Mouse (Mus musculus): ENCODE results near the gene Anp32e. TPM values are rescaled to one million over a fixed set of nuclear protein-coding genes. Genes with fewer than 3 reads are reported as not detected.
"Not testable (repeated sequence)": the region's sequence is repeated elsewhere in the genome, so short reads cannot be mapped to it uniquely, and the experiment has no call there.

Anp32e gene
- polyA plus RNA-seq, 1 experiment from 2014 or later, result 67.2 TPM

DNA sequence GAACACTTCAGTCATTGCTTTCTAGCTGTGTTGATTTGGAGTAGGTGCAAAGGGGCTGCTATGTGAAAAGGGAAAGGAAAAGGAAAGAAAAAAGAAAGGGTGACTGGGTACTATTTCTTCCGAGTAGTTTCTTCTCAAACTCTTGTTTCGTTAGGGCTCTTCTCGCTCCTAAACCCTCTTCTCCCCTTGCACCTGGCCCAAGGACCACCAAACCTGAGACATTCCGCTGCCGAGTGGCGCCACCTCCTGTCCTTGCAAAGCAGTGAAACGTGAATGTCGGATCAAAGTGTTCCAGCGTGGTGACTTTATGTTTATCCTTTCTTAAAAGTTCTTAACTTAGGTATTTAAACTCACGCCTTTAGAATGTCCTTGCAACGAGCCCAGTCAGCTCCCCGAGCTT, 22.2 kb upstream of the Anp32e start:
- ATAC-seq (ENCODE audit: low FRiP score, low TSS enrichment), result no peak
- Histone ChIP-seq H3K4me3 (ENCODE audit: low read depth, low read length) (peak overlapping the region; percentile 36), H3K27me3 (ENCODE audit: control insufficient read depth, insufficient read depth, low read length) (no peaks in the 10 kb centered on the region), H3K4me1 (replicated peaks; ENCODE audit: control insufficient read depth, insufficient read depth) (peaks cover 5% of the 10 kb centered on the region; the same call in 1 of the 2 replicates), H3K9me3 (ENCODE audit: control insufficient read depth, low read length) (no peaks in the 10 kb centered on the region), H3K4me2 (replicated peaks; ENCODE audit: low read depth) (peak overlapping the region; percentile 58), H3K9ac (ENCODE audit: low read length) (no peak overlapping the region), H3K27ac (replicated peaks) (no peak overlapping the region), H3K36me3 (ENCODE audit: control insufficient read depth, insufficient read depth, low read length) (no peaks in the 10 kb centered on the region)
- no peak for TF ChIP-seq EP300 (optimal IDR thresholded peaks at IDR 0.05)
- TF ChIP-seq CTCF (IDR thresholded peaks at IDR 0.05; ENCODE audit: low read depth), result peak; percentile 90
- WGBS, result under 1% methylated on average over 12 of the region's 12 CpGs
- DNase-seq (ENCODE audit: low spot score), result peak; percentile 56

GRCm38 (mm10) chr3:95907613-95908012, 21.4 kb upstream of the Anp32e start:
- no peak for DNase-seq (ENCODE audit: low spot score)
- no peak for ATAC-seq (ENCODE audit: low FRiP score, low TSS enrichment)
- no peaks in the 10 kb centered on the region for H3K27me3 ChIP-seq (ENCODE audit: control insufficient read depth, insufficient read depth, low read length)
- no peak overlapping the region for H3K4me3 ChIP-seq (ENCODE audit: low read depth, low read length)
- no peak overlapping the region for H3K9ac ChIP-seq (ENCODE audit: low read length)
- no peak overlapping the region for H3K4me2 ChIP-seq (replicated peaks; ENCODE audit: low read depth)
- WGBS, result 48% methylated on average over 4 of the region's 4 CpGs
- no peaks in the 10 kb centered on the region for H3K9me3 ChIP-seq (ENCODE audit: control insufficient read depth, low read length)
- no peak for TF ChIP-seq EP300 (optimal IDR thresholded peaks at IDR 0.05)
- TF ChIP-seq CTCF (IDR thresholded peaks at IDR 0.05; ENCODE audit: low read depth), result no peak
- H3K36me3 ChIP-seq (ENCODE audit: control insufficient read depth, insufficient read depth, low read length), result no peaks in the 10 kb centered on the region
- H3K27ac ChIP-seq (replicated peaks), result no peak overlapping the region
- H3K4me1 ChIP-seq (replicated peaks; ENCODE audit: control insufficient read depth, insufficient read depth), result peaks cover 5% of the 10 kb centered on the region; the same call in 1 of the 2 replicates

GRCm38 (mm10) chr3:95914706-95915105, 14.3 kb upstream of the Anp32e start:
- Histone ChIP-seq H3K9ac (ENCODE audit: low read length) (no peak overlapping the region), H3K36me3 (ENCODE audit: control insufficient read depth, insufficient read depth, low read length) (no peaks in the 10 kb centered on the region), H3K9me3 (ENCODE audit: control insufficient read depth, low read length) (no peaks in the 10 kb centered on the region), H3K27ac (replicated peaks) (no peak overlapping the region), H3K4me2 (replicated peaks; ENCODE audit: low read depth) (no peak overlapping the region), H3K27me3 (ENCODE audit: control insufficient read depth, insufficient read depth, low read length) (no peaks in the 10 kb centered on the region), H3K4me3 (ENCODE audit: low read depth, low read length) (no peak overlapping the region), H3K4me1 (replicated peaks; ENCODE audit: control insufficient read depth, insufficient read depth) (no peaks in the 10 kb centered on the region)
- TF ChIP-seq CTCF (IDR thresholded peaks at IDR 0.05; ENCODE audit: low read depth), result no peak
- TF ChIP-seq EP300 (optimal IDR thresholded peaks at IDR 0.05), result no peak
- 75% methylated on average over 4 of the region's 4 CpGs for whole genome bisulfite sequencing
- ATAC-seq (ENCODE audit: low FRiP score, low TSS enrichment) (no peak), DNase-seq (ENCODE audit: low spot score) (no peak)

GRCm38 (mm10) chr3:95916760-95917159, 12.3 kb upstream of the Anp32e start:
- ATAC-seq (ENCODE audit: low FRiP score, low TSS enrichment) (no peak), DNase-seq (ENCODE audit: low spot score) (no peak)
- Histone ChIP-seq H3K4me1 (replicated peaks; ENCODE audit: control insufficient read depth, insufficient read depth) (no peaks in the 10 kb centered on the region), H3K36me3 (ENCODE audit: control insufficient read depth, insufficient read depth, low read length) (no peaks in the 10 kb centered on the region), H3K4me3 (ENCODE audit: low read depth, low read length) (no peak overlapping the region), H3K4me2 (replicated peaks; ENCODE audit: low read depth) (no peak overlapping the region), H3K27me3 (ENCODE audit: control insufficient read depth, insufficient read depth, low read length) (no peaks in the 10 kb centered on the region), H3K9ac (ENCODE audit: low read length) (no peak overlapping the region), H3K9me3 (ENCODE audit: control insufficient read depth, low read length) (no peaks in the 10 kb centered on the region), H3K27ac (replicated peaks) (no peak overlapping the region)
- no peak for TF ChIP-seq EP300 (optimal IDR thresholded peaks at IDR 0.05)
- no peak for TF ChIP-seq CTCF (IDR thresholded peaks at IDR 0.05; ENCODE audit: low read depth)
- 67% methylated on average over 7 of the region's 7 CpGs for WGBS

DNA sequence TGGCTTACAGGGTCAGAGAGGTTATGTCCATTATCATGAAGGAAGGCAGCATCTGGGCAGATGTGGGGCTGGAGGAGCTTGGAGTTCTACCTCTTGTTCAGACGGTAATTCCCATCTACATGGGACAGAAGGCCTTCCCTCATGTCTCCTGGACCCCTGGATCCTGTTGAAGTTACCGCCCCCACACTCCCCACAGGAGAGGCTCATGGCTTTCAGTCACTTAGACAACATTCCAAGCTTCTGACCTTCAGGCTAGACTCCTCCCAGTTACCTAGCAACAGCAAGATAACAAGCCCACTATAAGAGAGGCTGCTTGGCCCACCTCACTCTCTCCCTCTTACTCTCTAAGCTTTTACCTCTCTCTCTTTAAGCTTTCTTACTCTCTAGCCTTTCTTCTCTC, 8.5 kb upstream of the Anp32e start:
- not testable (repeated sequence) for DNase-seq (ENCODE audit: low spot score); H3K4me2 ChIP-seq (replicated peaks; ENCODE audit: low read depth); H3K9ac ChIP-seq (ENCODE audit: low read length); H3K27ac ChIP-seq (replicated peaks); ATAC-seq (ENCODE audit: low FRiP score, low TSS enrichment); H3K27me3 ChIP-seq (ENCODE audit: control insufficient read depth, insufficient read depth, low read length); H3K9me3 ChIP-seq (ENCODE audit: control insufficient read depth, low read length); H3K4me1 ChIP-seq (replicated peaks; ENCODE audit: control insufficient read depth, insufficient read depth); H3K36me3 ChIP-seq (ENCODE audit: control insufficient read depth, insufficient read depth, low read length); H3K4me3 ChIP-seq (ENCODE audit: low read depth, low read length)
- 63% methylated on average over 2 of the region's 2 CpGs for WGBS

DNA sequence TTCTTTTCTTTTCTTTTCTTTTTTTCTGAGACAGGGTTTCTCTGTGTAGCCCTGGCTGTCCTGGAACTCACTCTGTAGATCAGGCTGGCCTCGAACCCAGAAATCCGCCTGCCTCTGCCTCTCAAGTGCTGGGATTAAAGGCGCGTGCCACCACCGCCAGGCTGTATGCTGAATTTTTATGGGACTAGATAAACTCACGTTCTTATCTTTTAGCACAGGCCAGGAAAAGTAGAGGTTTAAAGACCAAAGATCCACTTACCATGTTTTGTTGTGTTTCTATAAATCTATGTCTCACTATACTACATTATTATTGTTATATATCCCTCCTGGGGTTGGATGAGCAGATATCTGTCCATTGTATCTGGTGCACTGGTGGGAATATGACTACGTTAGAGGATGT, 5.6 kb upstream of the Anp32e start:
- H3K4me2 ChIP-seq (replicated peaks; ENCODE audit: low read depth); H3K9me3 ChIP-seq (ENCODE audit: control insufficient read depth, low read length); H3K27ac ChIP-seq (replicated peaks); ATAC-seq (ENCODE audit: low FRiP score, low TSS enrichment); H3K4me3 ChIP-seq (ENCODE audit: low read depth, low read length); H3K36me3 ChIP-seq (ENCODE audit: control insufficient read depth, insufficient read depth, low read length); DNase-seq (ENCODE audit: low spot score); H3K4me1 ChIP-seq (replicated peaks; ENCODE audit: control insufficient read depth, insufficient read depth); H3K27me3 ChIP-seq (ENCODE audit: control insufficient read depth, insufficient read depth, low read length); H3K9ac ChIP-seq (ENCODE audit: low read length): not testable (repeated sequence)
- 89% methylated on average over 7 of the region's 7 CpGs for WGBS

Data from stomach, postnatal 0 days (tissue).